Mouse (Mus musculus): Measurements from ENCODE around the gene Git1.

DNA sequence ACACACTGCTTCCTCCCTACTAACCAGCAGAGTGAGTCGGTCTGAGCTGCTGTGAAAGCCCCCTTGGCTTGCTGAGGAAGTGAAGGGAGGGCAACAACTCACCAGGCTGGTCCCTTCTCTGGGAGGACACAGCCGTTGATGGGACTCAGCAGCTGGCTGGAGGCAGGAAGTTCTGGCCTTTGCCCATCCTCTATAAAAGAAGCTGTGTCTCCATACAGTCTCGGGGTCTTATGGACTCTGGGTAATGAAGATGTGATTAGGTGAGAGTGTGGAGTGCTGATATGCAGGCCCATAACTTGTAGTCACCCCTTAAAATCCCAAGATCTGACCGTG lies 948 bp downstream of the Git1 start:
- TF ChIP-seq CTCF (IDR thresholded peaks at IDR 0.05; ENCODE audit: control insufficient read depth, insufficient read depth, insufficient replicate concordance, low read depth, low read length): no peak
- TF ChIP-seq POLR2A (IDR thresholded peaks at IDR 0.05; ENCODE audit: control insufficient read depth, low read depth, low read length): no peak
